Mouse (Mus musculus): ENCODE results near the gene Ier2.

- TF ChIP-seq CTCF (IDR thresholded peaks at IDR 0.05; ENCODE audit: insufficient read depth, low read depth, low read length) (peak; percentile 94), POLR2A (IDR thresholded peaks at IDR 0.05; ENCODE audit: insufficient read depth, low read depth, low read length) (no peak)
Measured at GRCm38 (mm10) chr8:84708774-84709475, 46.3 kb upstream of the Ier2 start.
